17 mouse cellular contexts compared by ENCODE assay signal in genomic region chr12:71702181-71702580, GRCm38 (mm10).
A peak's percentile ranks its signal among the peaks of the same experiment; 100 is the strongest.
DNase-seq lines count a peak whose midpoint lies in the region; ATAC-seq and TF ChIP-seq lines count a peak whose summit lies in the region.
"Had no signal": no experiment of that assay in that cellular context is flagged by ENCODE, and none has a peak within 500 bp of the region (broad histone marks: within the 10 kb centered on the region; RNA-seq: fewer than 3 reads in every experiment).

No protein-coding gene starts in this region.

- no peak for DNase-seq in forebrain, postnatal 0 days
- DNase-seq in midbrain, embryonic 14.5 days = peak; percentile 32
- DNase-seq in ZHBTc4 (ENCODE audit: low read depth, low spot score) = peak; percentile 18
- peak; percentile 64 for DNase-seq in embryonic facial prominence, embryonic 14.5 days (ENCODE audit: low spot score)
- DNase-seq in urinary bladder, postnatal 36 days (ENCODE audit: low spot score in 2 of 2) = no peak
- no peak for DNase-seq in left cerebral cortex, adult 2 months (ENCODE audit: extremely low spot score in 1 of 2, low spot score in 2 of 2)

- no peaks in the 10 kb centered on the region for H3K9me3 ChIP-seq in forebrain, postnatal 0 days (ENCODE audit: low read length)
- H3K9me3 ChIP-seq in forebrain, embryonic 15.5 days = no peaks in the 10 kb centered on the region
- H3K9me3 ChIP-seq in midbrain, embryonic 14.5 days (ENCODE audit: control insufficient read depth, low read length) = no peaks in the 10 kb centered on the region
- H3K9me3 ChIP-seq in midbrain, embryonic 13.5 days = peaks cover 8% of the 10 kb centered on the region; the same call in 1 of the 2 replicates
- no peaks in the 10 kb centered on the region; the same call in 1 of the 2 replicates for H3K9me3 ChIP-seq in embryonic facial prominence, embryonic 14.5 days (ENCODE audit: control insufficient read depth, low read length)
- H3K9me3 ChIP-seq: embryonic facial prominence, embryonic 15.5 days; heart, embryonic 15.5 days had no signal

- H3K27ac ChIP-seq in forebrain, postnatal 0 days (ENCODE audit: low read depth, low read length) = no peak overlapping the region
- no peak overlapping the region for H3K27ac ChIP-seq in forebrain, embryonic 15.5 days (replicated peaks)
- no peak overlapping the region for H3K27ac ChIP-seq in midbrain, embryonic 14.5 days (replicated peaks; ENCODE audit: low read depth, low read length)
- H3K27ac ChIP-seq in midbrain, embryonic 13.5 days = no peak overlapping the region
- H3K27ac ChIP-seq in embryonic facial prominence, embryonic 14.5 days (replicated peaks; ENCODE audit: low read depth, low read length) = no peak overlapping the region
- no peak overlapping the region for H3K27ac ChIP-seq in left cerebral cortex, adult 2 months
- H3K27ac ChIP-seq: embryonic facial prominence, embryonic 15.5 days; forebrain, embryonic 10.5 days; heart, adult 2 months; heart, embryonic 15.5 days; hindbrain, embryonic 10.5 days had no signal

- WGBS in forebrain, postnatal 0 days = 83% methylated on average over 11 of the region's 11 CpGs
- 85% methylated on average over 11 of the region's 11 CpGs for WGBS in forebrain, embryonic 15.5 days
- WGBS in midbrain, embryonic 14.5 days = 81% methylated on average over 11 of the region's 11 CpGs
- WGBS in midbrain, embryonic 13.5 days = 86% methylated on average over 11 of the region's 11 CpGs
- WGBS in embryonic facial prominence, embryonic 14.5 days = 61% methylated on average over 11 of the region's 11 CpGs

- ATAC-seq in forebrain, postnatal 0 days = peak; percentile 23; the same call in 1 of the 2 replicates
- ATAC-seq in forebrain, embryonic 15.5 days (replicated peaks) = no peak
- ATAC-seq in midbrain, embryonic 14.5 days (ENCODE audit: low FRiP score, low TSS enrichment) = no peak
- no peak for ATAC-seq in midbrain, embryonic 13.5 days
- no peak for ATAC-seq in embryonic facial prominence, embryonic 14.5 days (ENCODE audit: low read depth)
- ATAC-seq: forebrain, embryonic 14.5 days; intestine, postnatal 0 days had no signal

- H3K36me3 ChIP-seq in forebrain, postnatal 0 days (ENCODE audit: insufficient read depth) = no peaks in the 10 kb centered on the region
- no peaks in the 10 kb centered on the region for H3K36me3 ChIP-seq in forebrain, embryonic 15.5 days
- no peaks in the 10 kb centered on the region for H3K36me3 ChIP-seq in midbrain, embryonic 14.5 days (ENCODE audit: control insufficient read depth, insufficient read depth, low read length)
- no peaks in the 10 kb centered on the region for H3K36me3 ChIP-seq in midbrain, embryonic 13.5 days
- no peaks in the 10 kb centered on the region for H3K36me3 ChIP-seq in embryonic facial prominence, embryonic 14.5 days (ENCODE audit: control insufficient read depth, insufficient read depth, low read length)
- H3K36me3 ChIP-seq: embryonic facial prominence, embryonic 15.5 days; forebrain, embryonic 10.5 days; heart, embryonic 15.5 days; hindbrain, embryonic 10.5 days had no signal

- H3K4me3 ChIP-seq in forebrain, postnatal 0 days (ENCODE audit: low read depth, low read length) = no peak overlapping the region
- H3K4me3 ChIP-seq in forebrain, embryonic 15.5 days = no peak overlapping the region
- H3K4me3 ChIP-seq in midbrain, embryonic 14.5 days (replicated peaks; ENCODE audit: low read depth, low read length) = no peak overlapping the region
- no peak overlapping the region for H3K4me3 ChIP-seq in midbrain, embryonic 13.5 days (replicated peaks)
- no peak overlapping the region for H3K4me3 ChIP-seq in embryonic facial prominence, embryonic 14.5 days (ENCODE audit: low read depth, low read length)
- no peak overlapping the region for H3K4me3 ChIP-seq in left cerebral cortex, adult 2 months
- H3K4me3 ChIP-seq: embryonic facial prominence, embryonic 15.5 days; erythroblast, embryonic 14.5 days; forebrain, embryonic 10.5 days; heart, adult 2 months; heart, embryonic 15.5 days; hindbrain, embryonic 10.5 days had no signal

- H3K4me2 ChIP-seq in forebrain, postnatal 0 days (ENCODE audit: low read depth) = no peak overlapping the region
- no peak overlapping the region for H3K4me2 ChIP-seq in forebrain, embryonic 15.5 days (replicated peaks)
- H3K4me2 ChIP-seq in midbrain, embryonic 14.5 days (ENCODE audit: low read length) = no peak overlapping the region
- H3K4me2 ChIP-seq in midbrain, embryonic 13.5 days (replicated peaks) = no peak overlapping the region
- H3K4me2 ChIP-seq in embryonic facial prominence, embryonic 14.5 days (ENCODE audit: low read depth, low read length) = no peak overlapping the region
- H3K4me2 ChIP-seq: embryonic facial prominence, embryonic 15.5 days; heart, embryonic 11.5 days; heart, embryonic 15.5 days had no signal

- H3K27me3 ChIP-seq in forebrain, postnatal 0 days (ENCODE audit: insufficient read depth, low read length) = no peaks in the 10 kb centered on the region
- no peaks in the 10 kb centered on the region for H3K27me3 ChIP-seq in forebrain, embryonic 15.5 days
- no peaks in the 10 kb centered on the region for H3K27me3 ChIP-seq in midbrain, embryonic 14.5 days (ENCODE audit: control insufficient read depth, insufficient read depth, low read length)
- no peaks in the 10 kb centered on the region for H3K27me3 ChIP-seq in midbrain, embryonic 13.5 days
- no peaks in the 10 kb centered on the region for H3K27me3 ChIP-seq in embryonic facial prominence, embryonic 14.5 days (replicated peaks; ENCODE audit: control insufficient read depth, insufficient read depth, low read length)
- H3K27me3 ChIP-seq: embryonic facial prominence, embryonic 15.5 days; heart, embryonic 15.5 days had no signal

- TF ChIP-seq CTCF in forebrain, postnatal 0 days (IDR thresholded peaks at IDR 0.05; ENCODE audit: low read depth) = no peak
- no peak for TF ChIP-seq CTCF in left cerebral cortex, adult 2 months (IDR thresholded peaks at IDR 0.05)

- no peak overlapping the region for H3K9ac ChIP-seq in forebrain, postnatal 0 days
- no peak overlapping the region for H3K9ac ChIP-seq in forebrain, embryonic 15.5 days (replicated peaks)
- no peak overlapping the region for H3K9ac ChIP-seq in midbrain, embryonic 14.5 days (replicated peaks; ENCODE audit: low read length)
- H3K9ac ChIP-seq in midbrain, embryonic 13.5 days (replicated peaks) = no peak overlapping the region
- no peak overlapping the region for H3K9ac ChIP-seq in embryonic facial prominence, embryonic 14.5 days (ENCODE audit: low read depth, low read length)
- H3K9ac ChIP-seq: embryonic facial prominence, embryonic 15.5 days; heart, embryonic 15.5 days had no signal

- intact Hi-C loops in left cerebral cortex, adult 2 months (cut with DNase I) = no loop called here

- no peaks in the 10 kb centered on the region for H3K4me1 ChIP-seq in forebrain, postnatal 0 days (ENCODE audit: insufficient read depth)
- no peaks in the 10 kb centered on the region for H3K4me1 ChIP-seq in forebrain, embryonic 15.5 days
- no peaks in the 10 kb centered on the region for H3K4me1 ChIP-seq in midbrain, embryonic 14.5 days (ENCODE audit: control insufficient read depth, insufficient read depth, low read length)
- no peaks in the 10 kb centered on the region for H3K4me1 ChIP-seq in midbrain, embryonic 13.5 days (replicated peaks)
- H3K4me1 ChIP-seq in embryonic facial prominence, embryonic 14.5 days (ENCODE audit: control insufficient read depth, insufficient read depth, low read length) = no peaks in the 10 kb centered on the region
- H3K4me1 ChIP-seq: embryonic facial prominence, embryonic 15.5 days; forebrain, embryonic 10.5 days; heart, embryonic 15.5 days; hindbrain, embryonic 10.5 days had no signal

Comparison
In these comparisons a context has a peak if more than half of its experiments do, and no peak if none do; other contexts are left out.
1. DNase-seq: peak in midbrain, embryonic 14.5 days (single experiment), ZHBTc4 (single experiment) and embryonic facial prominence, embryonic 14.5 days (single experiment); none in forebrain, postnatal 0 days (single experiment), urinary bladder, postnatal 36 days (0 of 2) and left cerebral cortex, adult 2 months (0 of 2).